Mouse (Mus musculus): Measurements from ENCODE around the gene Lmln. TPM values are rescaled to one million over a fixed set of nuclear protein-coding genes. Genes with fewer than 3 reads are reported as not detected.
"Not testable (repeated sequence)": the region's sequence is repeated elsewhere in the genome, so short reads cannot be mapped to it uniquely, and the experiment has no call there.

The Lmln gene
- polyA plus RNA-seq, 1 experiment from 2014 or later = 3.4 TPM

DNA sequence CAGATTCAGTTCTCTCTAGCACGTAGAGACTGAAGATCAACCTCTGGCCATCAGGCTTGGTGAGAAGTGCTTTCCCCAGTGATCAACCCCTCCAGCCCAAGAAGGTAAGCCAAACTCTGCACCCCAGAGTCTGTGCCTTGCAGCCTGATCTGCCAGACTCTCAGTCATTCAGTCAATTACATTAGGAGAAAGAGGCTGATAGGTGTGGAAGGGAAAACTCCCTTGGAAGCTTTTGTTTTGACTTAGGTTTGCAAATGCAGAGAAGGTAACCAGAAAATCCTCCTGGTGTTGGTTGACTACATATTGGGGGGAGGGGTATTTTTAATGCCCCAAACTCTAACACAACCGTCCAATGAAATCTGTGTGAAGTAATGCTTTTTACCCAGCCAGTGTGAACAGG lies 81.1 kb downstream of the Lmln start:
- no peak for ATAC-seq (ENCODE audit: low FRiP score, low read depth)
- H3K36me3 ChIP-seq = no peaks in the 10 kb centered on the region
- H3K4me2 ChIP-seq (replicated peaks) = no peak overlapping the region
- H3K9me3 ChIP-seq = no peaks in the 10 kb centered on the region
- 71% methylated on average over 2 of the region's 2 CpGs for WGBS
- H3K27me3 ChIP-seq = no peaks in the 10 kb centered on the region
- H3K27ac ChIP-seq = no peak overlapping the region
- no peak overlapping the region for H3K4me3 ChIP-seq
- no peak overlapping the region for H3K9ac ChIP-seq
- 0 out of 2 replicates have a peak, but pooled peaks cover 5% of the 10 kb centered on the region for H3K4me1 ChIP-seq

DNA sequence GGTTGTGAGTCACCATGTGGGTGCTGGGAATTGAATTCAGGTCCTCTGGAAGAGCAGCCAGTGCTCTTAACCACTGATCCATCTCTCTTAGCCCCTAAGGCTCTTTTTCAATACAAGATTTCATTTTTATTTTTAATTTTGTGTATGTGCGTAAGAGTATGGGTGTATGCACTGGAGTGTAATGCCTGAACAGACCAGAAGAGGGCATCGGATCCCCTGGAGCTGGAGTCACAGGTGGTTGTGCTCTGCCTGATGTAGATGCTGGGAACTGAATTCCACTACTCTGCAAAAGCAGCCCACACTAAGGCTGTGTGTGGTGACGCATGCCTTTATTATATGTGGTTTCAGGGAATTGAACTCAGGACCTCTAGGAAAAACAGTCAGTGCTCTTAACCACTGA lies 83.9 kb downstream of the Lmln start:
- H3K4me1 ChIP-seq = 0 out of 2 replicates have a peak, but pooled peaks cover 5% of the 10 kb centered on the region
- no peak for ATAC-seq (ENCODE audit: low FRiP score, low read depth)
- H3K9me3 ChIP-seq = no peaks in the 10 kb centered on the region
- 91% methylated on average over 3 of the region's 3 CpGs for WGBS
- H3K36me3 ChIP-seq = no peaks in the 10 kb centered on the region
- H3K9ac ChIP-seq = no peak overlapping the region
- H3K4me2 ChIP-seq (replicated peaks) = no peak overlapping the region
- H3K27me3 ChIP-seq = no peaks in the 10 kb centered on the region
- H3K4me3 ChIP-seq = no peak overlapping the region
- no peak overlapping the region for H3K27ac ChIP-seq

DNA sequence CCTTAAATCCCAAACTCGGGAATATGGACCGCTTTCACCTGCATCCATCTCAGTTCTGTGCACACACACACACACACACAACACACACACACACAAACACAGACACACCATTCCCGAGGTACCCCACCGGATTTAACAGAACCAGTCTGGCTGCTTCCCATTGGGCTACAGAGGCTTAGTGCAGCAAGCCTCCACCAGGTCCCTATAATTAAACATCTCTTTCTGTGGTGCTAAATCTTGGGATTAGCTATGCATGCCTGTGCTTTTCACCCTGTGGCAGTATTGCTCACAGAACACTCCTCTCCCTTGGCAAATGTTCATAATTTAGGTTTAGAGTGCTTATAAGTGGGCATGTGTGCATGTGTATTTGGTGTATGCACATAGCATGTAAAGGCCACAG lies 85.8 kb downstream of the Lmln start:
- H3K27me3 ChIP-seq = no peaks in the 10 kb centered on the region
- H3K9me3 ChIP-seq = no peaks in the 10 kb centered on the region
- WGBS = 71% methylated on average over 4 of the region's 4 CpGs
- H3K4me2 ChIP-seq (replicated peaks) = no peak overlapping the region
- no peaks in the 10 kb centered on the region for H3K36me3 ChIP-seq
- H3K9ac ChIP-seq = no peak overlapping the region
- H3K4me1 ChIP-seq = 0 out of 2 replicates have a peak, but pooled peaks cover 5% of the 10 kb centered on the region
- H3K4me3 ChIP-seq = no peak overlapping the region
- no peak overlapping the region for H3K27ac ChIP-seq
- no peak for ATAC-seq (ENCODE audit: low FRiP score, low read depth)

DNA sequence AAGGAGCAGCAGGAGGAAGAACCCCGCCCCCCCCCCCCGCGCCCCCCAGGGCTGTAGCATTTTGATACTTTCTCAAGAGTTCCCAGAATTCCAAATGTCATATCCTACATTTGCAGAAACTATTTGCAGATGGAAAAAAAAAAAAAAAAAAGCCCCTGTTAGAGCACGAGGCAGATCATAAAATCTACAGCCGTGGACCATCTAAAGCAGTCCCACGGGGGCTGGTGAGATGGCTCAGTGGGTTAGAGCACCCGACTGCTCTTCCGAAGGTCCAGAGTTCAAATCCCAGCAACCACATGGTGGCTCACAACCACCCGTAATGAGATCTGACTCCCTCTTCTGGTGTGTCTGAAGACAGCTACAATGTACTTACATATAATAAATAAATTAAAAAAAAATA lies 88.6 kb downstream of the Lmln start:
- not testable (repeated sequence) for H3K9me3 ChIP-seq; H3K4me2 ChIP-seq (replicated peaks); H3K4me1 ChIP-seq; H3K9ac ChIP-seq; ATAC-seq (ENCODE audit: low FRiP score, low read depth); H3K27me3 ChIP-seq; H3K27ac ChIP-seq; H3K4me3 ChIP-seq; H3K36me3 ChIP-seq
- WGBS = 48% methylated on average over 9 of the region's 9 CpGs

DNA sequence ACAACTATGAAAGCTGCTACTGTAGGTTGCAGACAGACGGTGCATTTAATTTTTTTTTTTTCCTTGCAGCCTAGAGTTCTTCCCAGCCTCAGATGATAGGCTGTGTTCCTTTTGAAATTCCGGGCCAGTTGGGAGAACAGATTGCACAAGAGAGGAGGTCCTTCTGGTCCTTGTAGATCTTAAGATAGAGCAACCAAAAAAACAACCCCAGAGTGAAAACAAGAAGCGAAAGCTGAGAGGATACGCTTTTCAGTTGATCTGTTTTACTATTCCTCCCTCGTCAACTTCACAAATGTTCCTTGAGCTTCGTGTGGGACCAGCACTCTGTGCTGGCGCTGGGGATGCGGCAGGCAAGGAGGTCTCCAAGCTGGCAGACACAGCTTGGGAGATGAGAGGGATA lies 89.2 kb downstream of the Lmln start:
- Histone ChIP-seq H3K4me1 (0 out of 2 replicates have a peak, but pooled peaks cover 5% of the 10 kb centered on the region), H3K4me2 (replicated peaks) (no peak overlapping the region), H3K4me3 (no peak overlapping the region), H3K27ac (no peak overlapping the region), H3K9me3 (no peaks in the 10 kb centered on the region), H3K27me3 (no peaks in the 10 kb centered on the region), H3K36me3 (no peaks in the 10 kb centered on the region), H3K9ac (no peak overlapping the region)
- ATAC-seq (ENCODE audit: low FRiP score, low read depth) = no peak
- 70% methylated on average over 8 of the region's 8 CpGs for WGBS

DNA sequence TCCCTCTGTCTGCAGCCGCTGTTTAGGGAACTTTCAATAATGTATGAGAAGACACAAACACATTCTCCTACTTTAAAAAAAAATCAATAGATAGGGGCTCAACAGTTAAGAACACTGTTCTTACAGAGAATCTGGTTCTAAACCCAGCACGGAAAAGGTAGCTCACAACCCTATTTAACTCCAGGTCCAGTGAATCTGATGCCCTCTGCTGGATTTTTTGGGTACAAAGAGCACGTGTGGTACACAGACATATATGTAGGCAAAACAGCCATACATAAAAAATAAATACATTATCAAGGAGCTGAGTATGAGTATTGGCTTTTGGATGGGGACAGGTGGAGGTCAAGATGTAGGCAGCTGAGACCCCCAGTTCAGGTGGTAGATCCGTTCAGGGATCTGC lies 92.7 kb downstream of the Lmln start:
- Histone ChIP-seq H3K4me1 (no peaks in the 10 kb centered on the region), H3K9me3 (no peaks in the 10 kb centered on the region), H3K27ac (no peak overlapping the region), H3K9ac (no peak overlapping the region), H3K27me3 (no peaks in the 10 kb centered on the region), H3K4me2 (replicated peaks) (no peak overlapping the region), H3K36me3 (no peaks in the 10 kb centered on the region), H3K4me3 (no peak overlapping the region)
- 52% methylated on average over 4 of the region's 4 CpGs for WGBS
- no peak for ATAC-seq (ENCODE audit: low FRiP score, low read depth)

DNA sequence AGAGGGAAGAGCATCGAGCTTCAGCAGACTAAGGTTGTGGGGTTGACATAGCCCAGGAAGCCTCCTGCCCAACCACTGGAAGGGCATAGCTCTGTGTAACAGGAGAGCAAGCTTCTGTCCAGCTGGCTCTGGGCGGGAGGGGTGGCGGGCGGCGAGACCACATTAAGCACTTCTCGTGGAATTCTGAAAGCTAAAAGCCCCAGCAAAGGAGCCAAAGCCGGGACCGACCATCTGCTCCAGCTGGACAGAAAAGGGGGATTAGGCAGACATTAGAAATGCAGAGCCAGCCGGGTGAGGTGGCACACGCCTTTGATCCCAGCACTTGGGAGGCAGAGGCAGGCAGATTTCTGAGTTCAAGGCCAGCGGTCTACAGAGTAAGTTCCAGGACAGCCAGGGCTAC lies 95.7 kb downstream of the Lmln start:
- Histone ChIP-seq H3K9ac (no peak overlapping the region), H3K36me3 (no peaks in the 10 kb centered on the region), H3K27me3 (no peaks in the 10 kb centered on the region), H3K4me1 (no peaks in the 10 kb centered on the region), H3K27ac (no peak overlapping the region), H3K4me3 (no peak overlapping the region), H3K9me3 (no peaks in the 10 kb centered on the region), H3K4me2 (replicated peaks) (no peak overlapping the region)
- no peak for ATAC-seq (ENCODE audit: low FRiP score, low read depth)
- WGBS = 81% methylated on average over 11 of the region's 11 CpGs

DNA sequence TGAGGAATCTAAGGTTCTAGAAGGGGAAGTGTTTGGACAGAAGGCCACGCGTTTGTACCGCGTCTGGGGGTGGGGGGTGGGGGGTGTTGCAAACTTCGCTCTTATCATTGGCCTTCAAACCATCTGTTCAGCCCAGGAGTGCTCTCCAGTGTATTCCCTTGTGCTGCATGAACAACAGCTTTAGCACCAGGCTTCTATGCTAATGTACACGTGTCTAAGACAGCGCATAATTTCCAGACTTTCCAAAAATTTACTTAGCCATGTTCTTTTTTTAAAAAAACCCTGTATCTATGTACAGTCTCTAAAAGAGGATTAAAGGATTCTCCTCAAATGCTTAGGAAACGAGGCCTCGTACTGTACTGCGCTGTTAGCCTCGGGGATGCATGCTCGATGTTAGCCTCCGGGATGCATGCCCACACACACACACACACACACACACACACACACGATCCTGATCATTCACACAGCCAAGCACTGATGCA lies 96.3 kb downstream of the Lmln start:
- Histone ChIP-seq H3K9me3 (no peaks in the 10 kb centered on the region), H3K27ac (no peak overlapping the region), H3K27me3 (no peaks in the 10 kb centered on the region), H3K4me3 (no peak overlapping the region), H3K4me1 (no peaks in the 10 kb centered on the region), H3K4me2 (replicated peaks) (no peak overlapping the region), H3K9ac (no peak overlapping the region), H3K36me3 (no peaks in the 10 kb centered on the region)
- WGBS = 89% methylated on average over 14 of the region's 14 CpGs
- ATAC-seq (ENCODE audit: low FRiP score, low read depth) = no peak

DNA sequence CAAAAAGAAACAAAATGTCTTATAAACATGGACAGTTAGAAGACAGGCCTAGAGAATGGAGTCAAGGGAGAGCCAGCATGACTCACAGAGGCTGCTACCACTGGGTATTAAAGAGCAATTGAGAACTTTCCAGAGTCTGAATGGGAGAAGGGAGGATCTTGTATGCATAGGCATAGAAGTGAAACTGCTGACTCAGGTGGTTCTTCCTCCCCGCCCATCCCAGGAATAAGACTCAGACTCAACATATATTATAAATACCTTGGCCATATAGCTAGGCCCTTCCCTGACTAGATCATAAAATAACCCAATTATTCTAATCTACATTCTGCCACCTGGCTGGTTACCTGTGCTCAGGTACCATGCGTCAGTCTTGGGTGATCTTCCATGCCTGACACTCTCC lies 97.0 kb downstream of the Lmln start:
- Histone ChIP-seq H3K27me3 (no peaks in the 10 kb centered on the region), H3K27ac (no peak overlapping the region), H3K36me3 (no peaks in the 10 kb centered on the region), H3K9ac (no peak overlapping the region), H3K9me3 (no peaks in the 10 kb centered on the region), H3K4me2 (replicated peaks) (no peak overlapping the region), H3K4me3 (no peak overlapping the region), H3K4me1 (no peaks in the 10 kb centered on the region)
- ATAC-seq (ENCODE audit: low FRiP score, low read depth) = no peak
- WGBS = 80% methylated on average over 2 of the region's 2 CpGs

DNA sequence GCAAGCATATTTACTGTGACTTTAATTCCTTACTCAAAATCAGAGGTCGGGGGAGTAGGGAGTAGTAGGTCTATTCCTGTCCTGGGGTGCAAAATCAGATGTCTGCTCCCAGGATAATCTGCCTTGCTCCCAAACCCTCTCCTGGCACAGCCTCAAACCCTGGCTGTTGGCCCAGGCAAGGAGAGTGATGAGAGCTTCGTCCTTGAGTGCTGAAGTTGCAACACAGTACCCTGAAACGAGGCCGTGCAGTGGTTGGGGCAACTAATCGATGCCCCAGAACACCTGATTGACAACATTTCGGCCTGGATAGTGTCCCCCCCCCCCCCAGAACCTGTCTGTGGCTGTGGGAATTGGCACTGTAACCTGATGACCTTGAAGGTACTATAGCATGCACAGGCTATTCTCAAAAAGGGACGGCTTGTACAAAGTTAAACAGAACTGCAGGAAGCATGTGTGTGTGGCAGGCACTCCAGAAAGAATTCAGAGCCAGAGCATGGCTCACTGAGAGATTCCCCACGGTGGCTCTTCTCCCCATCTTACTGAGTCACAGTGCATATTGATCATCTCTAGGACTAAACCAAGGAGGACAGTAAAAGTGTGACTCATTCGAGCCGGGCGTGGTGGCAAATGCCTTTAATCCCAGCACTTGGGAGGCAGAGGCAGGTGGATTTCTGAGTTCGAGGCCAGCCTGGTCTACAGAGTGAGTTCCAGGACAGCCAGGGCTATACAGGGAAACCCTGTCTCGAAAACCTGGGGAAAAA lies 101.2 kb downstream of the Lmln start:
- H3K4me2 ChIP-seq (replicated peaks) = no peak overlapping the region
- no peak overlapping the region for H3K27ac ChIP-seq
- H3K9ac ChIP-seq = no peak overlapping the region
- ATAC-seq (ENCODE audit: low FRiP score, low read depth) = no peak
- no peaks in the 10 kb centered on the region for H3K4me1 ChIP-seq
- H3K9me3 ChIP-seq = peaks cover 3% of the 10 kb centered on the region; the same call in 1 of the 2 replicates
- WGBS = 72% methylated on average over 13 of the region's 13 CpGs
- H3K4me3 ChIP-seq = no peak overlapping the region
- no peaks in the 10 kb centered on the region for H3K36me3 ChIP-seq
- H3K27me3 ChIP-seq = no peaks in the 10 kb centered on the region

DNA sequence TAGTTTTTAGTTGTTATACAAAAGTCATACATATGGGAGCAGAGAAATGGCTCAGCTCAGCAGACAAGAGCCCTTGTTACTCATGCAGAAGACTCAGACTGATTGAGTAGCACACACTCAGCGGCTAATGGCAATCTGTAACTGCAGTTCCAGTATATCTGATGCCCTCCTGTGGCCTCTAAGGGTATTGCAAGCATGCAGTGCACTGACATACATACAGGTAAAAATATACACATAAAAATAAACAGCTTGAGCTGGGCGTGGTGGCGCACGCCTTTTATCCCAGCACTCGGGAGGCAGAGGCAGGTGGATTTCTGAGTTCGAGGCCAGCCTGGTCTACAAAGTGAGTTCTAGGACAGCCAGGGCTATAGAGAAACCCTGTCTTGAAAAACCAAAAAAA lies 104.0 kb downstream of the Lmln start:
- ATAC-seq (ENCODE audit: low FRiP score, low read depth); H3K4me2 ChIP-seq (replicated peaks); H3K9ac ChIP-seq; H3K9me3 ChIP-seq; H3K4me3 ChIP-seq; H3K4me1 ChIP-seq; H3K27ac ChIP-seq; H3K27me3 ChIP-seq; H3K36me3 ChIP-seq: not testable (repeated sequence)
- WGBS = 63% methylated on average over 6 of the region's 6 CpGs

DNA sequence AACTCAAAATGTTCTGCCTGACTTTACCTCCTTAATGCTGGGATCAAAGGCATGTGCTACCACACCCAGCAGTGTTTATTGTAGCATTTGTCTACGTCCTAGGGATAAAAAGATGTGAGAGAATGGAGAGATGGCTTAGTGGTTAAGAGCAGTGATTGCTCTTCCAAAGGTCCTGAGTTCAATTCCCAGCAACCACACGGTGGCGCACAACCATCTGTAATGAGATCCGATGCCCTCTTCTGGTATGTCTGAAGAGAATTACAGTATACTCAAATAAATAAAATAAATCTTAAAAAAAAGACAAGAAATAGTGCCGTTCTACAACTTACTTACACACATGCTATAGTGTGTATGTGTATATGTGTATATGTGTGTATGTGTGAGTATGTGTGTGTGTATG lies 105.2 kb downstream of the Lmln start:
- Histone ChIP-seq H3K9me3 (peaks cover 3% of the 10 kb centered on the region; the same call in 1 of the 2 replicates), H3K4me2 (replicated peaks) (no peak overlapping the region), H3K4me1 (no peaks in the 10 kb centered on the region), H3K4me3 (no peak overlapping the region), H3K27me3 (no peaks in the 10 kb centered on the region), H3K9ac (no peak overlapping the region), H3K36me3 (no peaks in the 10 kb centered on the region), H3K27ac (no peak overlapping the region)
- WGBS = 42% methylated on average over 5 of the region's 5 CpGs
- ATAC-seq (ENCODE audit: low FRiP score, low read depth) = no peak

DNA sequence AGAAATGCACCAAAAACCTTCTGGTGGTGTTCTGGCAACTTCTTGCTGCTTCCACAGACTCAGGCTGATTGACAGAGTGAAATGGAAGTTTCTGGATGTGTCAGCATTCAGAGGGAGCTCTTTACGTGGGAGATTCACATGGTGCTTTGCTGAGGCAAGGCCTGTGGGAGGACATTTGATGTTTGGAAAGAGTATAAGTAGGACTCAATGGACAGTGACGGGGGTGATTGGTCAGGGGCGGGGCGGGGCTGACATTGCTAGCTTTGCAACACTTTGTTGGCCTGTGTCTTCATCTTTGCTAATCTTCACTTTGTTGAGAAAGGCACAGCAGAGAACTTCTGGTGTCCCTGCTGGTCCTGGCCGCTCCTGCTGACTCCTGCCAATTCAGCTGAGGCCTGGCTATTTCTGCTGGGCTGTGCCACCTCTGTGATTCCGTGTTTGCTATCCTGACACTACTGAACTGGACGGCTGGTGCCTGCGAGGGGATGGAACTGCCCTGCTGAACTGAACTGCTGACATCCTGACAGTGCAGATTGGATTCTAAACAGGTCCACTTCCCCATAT lies 107.2 kb downstream of the Lmln start:
- WGBS = 89% methylated on average over 8 of the region's 8 CpGs
- no peaks in the 10 kb centered on the region for H3K4me1 ChIP-seq

More for the DNA sequence above, 107.2 kb downstream of the Lmln start:
- no peak for ATAC-seq (ENCODE audit: low FRiP score, low read depth)
- H3K9me3 ChIP-seq = peaks cover 3% of the 10 kb centered on the region; the same call in 1 of the 2 replicates
- no peak overlapping the region for H3K4me2 ChIP-seq (replicated peaks)
- no peak overlapping the region for H3K27ac ChIP-seq
- H3K9ac ChIP-seq = no peak overlapping the region
- no peak overlapping the region for H3K4me3 ChIP-seq
- H3K27me3 ChIP-seq = no peaks in the 10 kb centered on the region
- H3K36me3 ChIP-seq = no peaks in the 10 kb centered on the region
